Mouse (Mus musculus) forebrain, embryonic 13.5 days (tissue): ENCODE measurements around the gene Fus. TPM values are rescaled to one million over a fixed set of nuclear protein-coding genes. Genes with fewer than 3 reads are reported as not detected.
"Not testable (repeated sequence)": the region's sequence is repeated elsewhere in the genome, so short reads cannot be mapped to it uniquely, and the experiment has no call there.

Experiments used
- ATAC-seq: fragments of 200-750 bp; cut with Nextera tagmentation; 2 replicates; pipeline ENCODE4 v1.8.0; 2017
- H3K27ac ChIP-seq: fragments of 300-500 bp; sonication (generic); 2 replicates; pipeline ENCODE4 v1.5.1; 2015; ENCODE audit warnings: inconsistent platforms, mild to moderate bottlenecking, moderate library complexity
- H3K27me3 ChIP-seq: fragments of 300-500 bp; sonication (generic); 2 replicates; pipeline ENCODE4 v1.6.1; 2015; ENCODE audit warnings: mild to moderate bottlenecking, inconsistent platforms
- H3K36me3 ChIP-seq: fragments of 300-500 bp; sonication (generic); 2 replicates; pipeline ENCODE4 v1.6.1; 2015; ENCODE audit warnings: mild to moderate bottlenecking, inconsistent platforms; ENCODE audit not compliant: poor library complexity, severe bottlenecking
- H3K4me1 ChIP-seq: fragments of 300-500 bp; sonication (generic); 2 replicates; pipeline ENCODE4 v1.6.1; 2015; ENCODE audit warnings: inconsistent platforms
- H3K4me2 ChIP-seq: fragments of 300-500 bp; sonication (generic); 2 replicates; pipeline ENCODE4 v1.6.1; 2015; ENCODE audit warnings: inconsistent platforms, mild to moderate bottlenecking, moderate library complexity
- H3K4me3 ChIP-seq: fragments of 300-500 bp; sonication (generic); 2 replicates; pipeline ENCODE4 v1.5.1; 2015; ENCODE audit warnings: mild to moderate bottlenecking, inconsistent platforms
- H3K9ac ChIP-seq: fragments of 300-500 bp; sonication (generic); 2 replicates; pipeline ENCODE4 v1.6.1; 2015; ENCODE audit warnings: mild to moderate bottlenecking, inconsistent platforms
- H3K9me3 ChIP-seq: fragments of 300-500 bp; sonication (generic); replicated peaks from 2 replicates; pipeline ENCODE4 v1.6.1; 2016; ENCODE audit warnings: inconsistent platforms
- WGBS: fragments of 180-500 bp; shearing (Covaris S2); methylation state at CpG from one replicate; pipeline ENCODE4 v1.1.7; 2015; 5-methylcytosine and 5-hydroxymethylcytosine counted together
- polyA plus RNA-seq: library from polyadenylated mRNA; unstranded; fragments of >200 nt; fragmentation: Nextera tagmentation; extraction: Ambion mirVana; gene quantifications from 2 replicates; pipeline ENCODE4 v1.2.1, GENCODE M21; 2015

The Fus gene
- polyA plus RNA-seq, 1 experiment from 2014 or later, result 452 TPM

DNA sequence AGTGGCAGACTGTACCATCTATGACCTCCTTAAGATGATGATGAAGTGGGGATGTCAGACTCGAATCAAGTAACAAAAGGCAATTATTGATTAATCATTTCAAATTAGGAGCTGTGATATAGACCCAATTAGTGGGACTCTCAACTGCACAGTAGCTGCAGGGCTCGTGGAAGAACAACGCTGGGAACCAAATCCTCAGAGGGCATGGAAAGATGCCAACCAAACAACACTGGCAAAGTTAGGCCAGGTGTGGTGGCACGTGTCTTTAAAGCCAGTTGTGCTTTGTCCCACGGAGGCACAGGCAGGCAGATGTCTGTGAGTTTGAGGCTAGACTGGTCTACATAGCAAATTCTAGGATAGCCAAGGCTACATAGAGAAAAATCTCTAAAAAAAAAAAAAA lies 36.6 kb upstream of the Fus start:
- peaks cover 19% of the 10 kb centered on the region for H3K36me3 ChIP-seq
- peaks cover 8% of the 10 kb centered on the region; the same call in 1 of the 2 replicates for H3K4me1 ChIP-seq
- H3K9me3 ChIP-seq, result no peaks in the 10 kb centered on the region
- H3K4me3 ChIP-seq, result no peak overlapping the region
- no peak for ATAC-seq
- WGBS, result 68% methylated on average over 5 of the region's 5 CpGs
- no peak overlapping the region for H3K4me2 ChIP-seq
- H3K27me3 ChIP-seq, result peaks cover 40% of the 10 kb centered on the region
- no peak overlapping the region for H3K27ac ChIP-seq
- no peak overlapping the region for H3K9ac ChIP-seq

DNA sequence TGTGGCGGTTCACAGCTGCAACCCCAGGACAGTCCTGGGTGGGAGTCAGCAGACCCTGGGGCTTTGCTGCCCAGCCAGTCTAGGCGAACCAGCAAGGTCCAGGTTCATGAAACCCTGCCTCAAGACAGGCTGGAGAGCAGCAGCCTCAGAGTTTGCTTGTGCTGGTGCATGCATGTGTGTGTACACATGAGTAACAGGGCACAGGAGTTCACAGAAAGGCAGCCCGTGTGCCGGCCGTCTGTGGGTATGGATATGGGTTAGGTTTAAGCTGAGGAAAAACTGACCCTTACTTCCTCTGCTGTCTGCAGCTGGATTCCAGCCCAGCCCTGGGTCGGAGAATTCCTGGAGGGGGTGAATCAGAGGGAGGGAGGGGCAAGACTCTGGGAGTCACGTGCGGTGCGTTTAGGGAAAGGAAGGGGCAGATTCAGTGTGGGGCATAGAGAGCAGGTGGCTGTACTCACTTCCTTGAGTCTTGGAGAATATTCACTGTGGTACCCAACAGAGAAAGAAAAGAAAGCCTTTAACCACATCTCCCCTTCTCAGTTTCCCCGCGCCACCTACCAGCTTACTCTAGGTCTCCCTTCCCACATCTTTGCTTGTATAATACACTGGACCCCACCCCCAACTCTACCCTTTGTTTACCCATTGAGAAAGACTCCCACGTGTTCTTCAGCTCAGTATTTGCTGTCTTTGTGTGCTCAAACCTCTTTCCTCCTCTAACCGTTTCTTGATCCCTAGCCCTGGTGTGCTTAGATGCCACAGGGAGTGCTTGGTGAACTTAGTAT lies 35.7 kb upstream of the Fus start:
- Histone ChIP-seq H3K4me1 (peaks cover 16% of the 10 kb centered on the region), H3K4me2 (no peak overlapping the region), H3K27ac (no peak overlapping the region), H3K27me3 (peaks cover 40% of the 10 kb centered on the region), H3K36me3 (peaks cover 10% of the 10 kb centered on the region), H3K4me3 (no peak overlapping the region; the same call in 1 of the 2 replicates), H3K9me3 (no peaks in the 10 kb centered on the region), H3K9ac (no peak overlapping the region)
- WGBS, result 30% methylated on average over 13 of the region's 13 CpGs
- ATAC-seq, result no peak

GRCm38 (mm10) chr7:127932273-127933031 lies 34.8 kb upstream of the Fus start:
- H3K27me3 ChIP-seq, result peaks cover 40% of the 10 kb centered on the region
- no peak overlapping the region for H3K27ac ChIP-seq
- WGBS, result 17% methylated on average over 13 of the region's 13 CpGs
- ATAC-seq, result no peak
- peaks cover 16% of the 10 kb centered on the region for H3K4me1 ChIP-seq
- H3K9ac ChIP-seq, result no peak overlapping the region
- H3K4me3 ChIP-seq, result no peak overlapping the region
- H3K36me3 ChIP-seq, result 0 out of 2 replicates have a peak, but pooled peaks cover under 1% of the 10 kb centered on the region
- no peak overlapping the region for H3K4me2 ChIP-seq
- H3K9me3 ChIP-seq, result no peaks in the 10 kb centered on the region

- ATAC-seq, result no peak
- Histone ChIP-seq H3K4me1 (peaks cover 16% of the 10 kb centered on the region), H3K27me3 (peaks cover 26% of the 10 kb centered on the region), H3K36me3 (no peaks in the 10 kb centered on the region), H3K9me3 (no peaks in the 10 kb centered on the region), H3K27ac (no peak overlapping the region), H3K4me3 (no peak overlapping the region), H3K4me2 (no peak overlapping the region), H3K9ac (no peak overlapping the region)
- 93% methylated on average over 5 of the region's 5 CpGs for WGBS
Observed at GRCm38 (mm10) chr7:127934075-127934474, 33.2 kb upstream of the Fus start.

DNA sequence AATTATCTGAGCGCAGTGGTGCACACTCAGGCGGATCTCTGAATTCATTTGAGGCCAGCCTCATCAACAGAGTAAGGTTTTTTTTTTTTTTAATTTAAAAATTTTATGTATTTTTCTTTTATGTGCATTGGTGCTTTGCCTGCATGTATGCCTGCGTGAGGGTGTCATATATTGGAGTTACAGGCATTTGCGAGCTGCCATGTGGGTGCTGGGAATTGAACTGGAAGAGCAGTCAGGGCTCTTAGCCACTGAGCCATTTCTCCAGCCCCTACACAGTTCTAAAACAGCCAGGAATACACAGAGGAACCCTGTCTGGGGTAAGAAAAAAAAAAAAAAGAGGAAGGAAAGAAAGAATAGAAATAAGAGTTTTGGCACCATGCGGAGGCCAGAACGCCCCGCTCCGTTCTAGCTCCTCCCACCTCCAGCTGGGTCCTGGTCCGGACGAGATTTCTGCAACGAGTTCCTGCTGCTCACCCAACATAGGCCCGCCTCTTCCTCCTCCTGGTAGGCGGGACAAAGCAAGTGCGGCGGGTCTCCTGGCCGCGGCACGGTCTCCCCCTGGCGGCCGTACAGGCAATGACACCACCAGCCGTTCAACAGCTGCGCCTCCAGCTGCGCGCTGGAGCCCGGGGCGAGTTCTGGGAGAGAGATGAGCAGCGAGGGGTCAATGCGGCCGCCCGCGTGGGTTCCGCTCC lies 32.1 kb upstream of the Fus start:
- Histone ChIP-seq H3K4me3 (peak overlapping the region; percentile 69), H3K4me2 (peak overlapping the region; percentile 94), H3K9ac (peak overlapping the region; percentile 86), H3K36me3 (no peaks in the 10 kb centered on the region), H3K27ac (peak overlapping the region; percentile 49; the same call in 1 of the 2 replicates), H3K27me3 (peaks cover 15% of the 10 kb centered on the region), H3K9me3 (no peaks in the 10 kb centered on the region), H3K4me1 (peaks cover 16% of the 10 kb centered on the region)
- peak; percentile 97 for ATAC-seq
- WGBS, result 7% methylated on average over 32 of the region's 32 CpGs

DNA sequence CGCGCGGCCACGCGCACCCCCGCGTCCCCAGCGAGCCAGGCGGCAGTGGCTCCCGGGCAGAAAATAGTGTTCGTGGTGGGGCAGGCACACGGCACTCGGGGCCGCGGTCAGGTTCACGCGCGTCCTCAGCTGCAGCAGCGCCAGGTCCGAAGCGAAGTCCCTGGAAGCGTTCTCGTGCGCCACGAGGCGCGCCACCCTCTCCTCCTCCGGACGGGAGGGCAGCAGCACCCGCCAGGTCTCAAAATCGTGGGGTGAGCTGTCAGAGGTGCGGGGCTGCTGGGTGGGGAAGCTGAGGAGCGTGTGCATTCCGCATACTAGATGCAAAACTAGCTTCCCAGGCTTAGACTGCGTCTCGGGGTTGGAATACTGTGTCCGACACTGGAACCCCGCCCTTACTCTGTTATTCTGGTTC lies 31.5 kb upstream of the Fus start:
- H3K4me2 ChIP-seq, result peak overlapping the region; percentile 94
- peak overlapping the region; percentile 86 for H3K9ac ChIP-seq
- WGBS, result under 1% methylated on average over 38 of the region's 38 CpGs
- peaks cover 16% of the 10 kb centered on the region for H3K4me1 ChIP-seq
- H3K36me3 ChIP-seq, result no peaks in the 10 kb centered on the region
- peaks cover 9% of the 10 kb centered on the region; the same call in 1 of the 2 replicates for H3K27me3 ChIP-seq
- peak overlapping the region; percentile 69 for H3K4me3 ChIP-seq
- no peaks in the 10 kb centered on the region for H3K9me3 ChIP-seq
- H3K27ac ChIP-seq, result peak overlapping the region; percentile 31; the same call in 1 of the 2 replicates
- ATAC-seq, result peak; percentile 44; the same call in 1 of the 2 replicates

DNA sequence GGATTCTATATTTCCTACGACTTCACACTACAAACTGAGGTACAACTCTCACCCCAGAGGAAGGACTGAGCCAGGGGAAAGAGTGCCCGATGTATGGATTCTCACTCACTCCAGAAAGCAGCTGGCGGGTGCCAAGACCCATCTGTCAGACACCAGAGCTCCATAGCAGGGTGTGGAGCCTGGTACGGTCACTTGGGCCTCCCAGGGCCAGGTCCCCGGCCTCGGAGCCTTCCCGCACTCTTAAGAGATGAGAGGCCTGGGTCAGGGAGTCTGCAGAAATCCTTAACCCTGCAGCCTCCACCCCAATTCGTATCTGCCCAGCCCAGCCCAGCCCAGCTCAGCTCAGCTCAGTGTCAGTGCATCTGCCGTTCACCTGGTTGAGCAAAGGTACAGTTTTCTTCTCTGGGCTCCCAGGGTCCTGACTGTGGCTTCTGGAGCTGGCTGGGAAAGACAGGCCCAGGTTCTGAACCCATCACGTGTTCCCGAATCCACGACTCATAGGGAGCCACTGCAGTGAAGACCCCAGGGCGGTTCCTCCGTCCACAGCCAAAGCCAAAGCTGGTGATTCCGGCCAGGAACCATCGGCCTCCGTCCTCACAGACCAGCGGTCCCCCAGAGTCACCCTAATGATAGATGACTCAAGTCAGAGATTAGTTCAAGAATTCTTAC lies 30.9 kb upstream of the Fus start:
- WGBS, result 57% methylated on average over 18 of the region's 18 CpGs
- Histone ChIP-seq H3K9me3 (no peaks in the 10 kb centered on the region), H3K27ac (no peak overlapping the region), H3K27me3 (0 out of 2 replicates have a peak, but pooled peaks cover 5% of the 10 kb centered on the region), H3K9ac (peak overlapping the region; percentile 86), H3K4me3 (peak overlapping the region; percentile 69), H3K4me2 (peak overlapping the region; percentile 94), H3K4me1 (peaks cover 16% of the 10 kb centered on the region), H3K36me3 (no peaks in the 10 kb centered on the region)
- peak; percentile 6; the same call in 1 of the 2 replicates for ATAC-seq

- not testable (repeated sequence) for ATAC-seq
Observed at GRCm38 (mm10) chr7:127942097-127942496, 25.2 kb upstream of the Fus start.

DNA sequence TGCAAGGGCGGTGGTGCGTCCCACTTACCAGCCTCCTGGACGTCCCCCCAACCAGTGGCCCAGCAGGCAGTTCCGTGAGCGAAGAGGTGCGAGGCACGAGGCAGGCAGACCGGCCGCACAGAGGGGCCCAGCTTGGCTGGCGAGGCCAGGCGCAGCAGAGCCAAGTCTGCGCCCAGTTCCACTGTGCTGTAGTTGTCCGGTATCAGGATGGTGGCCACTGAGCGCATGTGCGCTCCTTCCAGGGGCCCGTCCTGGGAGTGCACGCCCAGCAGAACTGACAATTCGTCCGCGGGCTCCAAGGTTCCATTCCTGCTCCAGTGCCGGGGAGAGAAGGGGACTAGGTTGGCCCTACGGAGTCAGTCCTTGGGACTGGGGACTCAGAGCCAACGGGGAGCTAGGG lies 22.6 kb upstream of the Fus start:
- H3K9ac ChIP-seq, result no peak overlapping the region
- H3K27me3 ChIP-seq, result peaks cover 36% of the 10 kb centered on the region
- H3K9me3 ChIP-seq, result no peaks in the 10 kb centered on the region
- 17% methylated on average over 23 of the region's 23 CpGs for WGBS
- H3K4me2 ChIP-seq, result no peak overlapping the region
- no peak overlapping the region for H3K4me3 ChIP-seq
- no peak for ATAC-seq
- H3K27ac ChIP-seq, result no peak overlapping the region
- H3K36me3 ChIP-seq, result no peaks in the 10 kb centered on the region
- no peaks in the 10 kb centered on the region for H3K4me1 ChIP-seq

More at GRCm38 (mm10) chr7:127942097-127942496, 25.2 kb upstream of the Fus start:
- H3K4me3 ChIP-seq, H3K27ac ChIP-seq, H3K9me3 ChIP-seq, H3K36me3 ChIP-seq, H3K4me2 ChIP-seq, H3K4me1 ChIP-seq, H3K9ac ChIP-seq: not testable (repeated sequence)
- WGBS, result 59% methylated on average over 2 of the region's 2 CpGs
- peaks cover 36% of the 10 kb centered on the region for H3K27me3 ChIP-seq

- no peaks in the 10 kb centered on the region for H3K9me3 ChIP-seq
- H3K27me3 ChIP-seq, result peaks cover 40% of the 10 kb centered on the region
- H3K36me3 ChIP-seq, result no peaks in the 10 kb centered on the region
- no peak within 1 kb of the TSS for H3K9ac ChIP-seq
- WGBS, result 83% methylated on average over 6 of the region's 6 CpGs
- no peak within 1 kb of the TSS for H3K4me2 ChIP-seq
- H3K4me3 ChIP-seq, result no peak within 1 kb of the TSS
- H3K4me1 ChIP-seq, result no peaks in the 10 kb centered on the region
- no peak within 1 kb of the TSS for H3K27ac ChIP-seq
- no peak for ATAC-seq
Observed at GRCm38 (mm10) chr7:127946470-127947023, 20.7 kb upstream of the Fus start, which contains the start of gene Prss36. Gene Prss36, minus strand, starts transcription at chr7:127946725.
